Mouse (Mus musculus) megakaryocyte progenitor cell, adult 5-6 weeks (primary cell): ENCODE measurements around the gene D630045J12Rik. TPM values are rescaled to one million over a fixed set of nuclear protein-coding genes. Genes with fewer than 3 reads are reported as not detected.
A peak's percentile ranks its signal among the peaks of the same experiment; 100 is the strongest.

Experiments used
- ATAC-seq: replicated peaks from 2 replicates; pipeline ENCODE4 v1.8.0; 2016; ENCODE audit warnings: mild to moderate bottlenecking, moderate TSS enrichment, inconsistent platforms; ENCODE audit not compliant: poor library complexity
- total RNA-seq, 2 experiments: library from RNA; stranded (forward) in 1 of 2; stranded (reverse) in 1 of 2; fragments of 157-497, 149-512 nt in 1 of 2; fragments of 200-1000 nt in 1 of 2; gene quantifications; 2 replicates each; pipeline versions ENCODE4 v1.2.3 to v1.2.4; 2015 to 2017

Gene D630045J12Rik
- total RNA-seq, 2 experiments from 2014 or later = 0.54 to 2.3 TPM

DNA sequence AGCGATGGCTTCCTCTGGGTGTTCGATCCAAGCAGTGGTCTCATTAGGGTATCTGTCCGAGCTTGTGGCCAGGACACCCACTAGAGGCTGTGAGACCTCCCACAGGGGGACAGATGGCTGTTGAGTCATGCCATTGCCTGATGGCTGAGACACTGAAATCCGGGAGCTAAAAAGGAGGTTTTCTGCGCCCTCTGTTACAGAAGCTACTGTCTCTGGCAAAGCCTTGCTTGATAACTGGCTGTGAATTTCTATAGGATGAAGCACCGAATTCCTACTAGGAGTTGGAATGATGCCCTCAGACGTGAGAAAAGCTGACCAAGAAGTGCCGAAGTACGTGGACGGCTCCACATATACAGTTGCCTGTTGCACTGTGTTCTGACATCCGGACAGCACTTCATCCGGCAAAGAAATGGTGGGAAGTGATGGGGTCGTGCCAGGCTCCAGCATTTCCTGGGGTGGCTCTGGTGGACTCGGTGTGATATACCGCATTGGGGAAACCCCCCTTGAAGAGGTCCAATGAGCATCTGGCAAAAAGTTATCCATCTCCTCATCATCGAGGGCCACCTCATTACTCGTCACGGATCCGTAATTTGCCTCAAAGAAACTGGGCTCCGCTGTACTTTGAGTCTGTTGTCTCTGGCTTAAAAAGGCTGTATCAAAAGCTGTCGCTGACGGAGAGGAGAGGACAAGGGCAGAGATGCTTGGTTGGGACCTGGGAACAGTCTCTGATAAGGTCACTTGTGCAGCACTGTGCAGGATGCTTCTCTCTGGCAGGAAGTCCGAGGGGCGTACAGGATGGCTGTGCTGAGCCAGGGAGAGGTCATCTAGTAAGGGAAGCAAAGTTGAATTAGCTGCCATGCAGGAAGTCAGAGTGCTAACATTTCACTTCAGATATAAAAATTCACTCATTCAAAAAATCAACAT, 57.3 kb downstream of the D630045J12Rik start:
- no peak for ATAC-seq

DNA sequence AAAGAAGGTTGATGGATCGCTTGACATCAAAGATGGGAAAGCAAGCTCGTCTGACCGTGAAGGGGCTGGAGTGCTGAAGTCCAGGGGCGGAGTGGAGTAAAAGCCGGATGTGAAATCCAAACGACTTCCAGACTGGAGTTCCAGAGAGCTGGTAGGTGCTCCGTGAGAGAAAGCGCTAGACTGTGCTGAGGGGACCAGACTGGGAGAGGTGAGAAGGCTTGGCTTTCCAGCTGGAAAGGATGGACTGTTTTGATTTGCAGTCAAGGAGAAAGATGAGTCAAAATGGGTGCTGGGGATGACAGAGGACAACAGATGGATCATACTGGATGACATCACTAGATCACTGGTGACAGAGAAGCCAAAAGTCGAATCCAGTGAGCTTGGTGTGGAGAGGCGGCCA, 58.5 kb downstream of the D630045J12Rik start:
- ATAC-seq = no peak

DNA sequence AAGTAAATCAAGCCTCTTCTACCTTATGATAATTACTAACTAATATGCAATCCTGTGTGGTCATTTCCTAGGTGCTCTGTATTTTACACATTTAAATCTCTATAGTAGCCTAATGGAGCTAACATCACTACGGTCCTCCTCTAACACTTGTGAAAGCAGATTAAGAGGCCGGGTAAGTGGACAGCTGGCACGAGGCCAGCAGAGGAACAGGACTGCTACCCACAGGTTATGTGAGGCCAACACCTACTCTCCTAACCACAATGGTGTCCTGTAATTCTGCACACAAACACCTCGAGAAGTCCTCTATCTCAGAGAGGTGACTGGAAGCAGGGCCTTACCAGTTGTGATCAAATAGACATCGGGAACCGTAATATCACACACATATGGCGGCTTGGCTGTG, 59.8 kb downstream of the D630045J12Rik start:
- no peak for ATAC-seq

DNA sequence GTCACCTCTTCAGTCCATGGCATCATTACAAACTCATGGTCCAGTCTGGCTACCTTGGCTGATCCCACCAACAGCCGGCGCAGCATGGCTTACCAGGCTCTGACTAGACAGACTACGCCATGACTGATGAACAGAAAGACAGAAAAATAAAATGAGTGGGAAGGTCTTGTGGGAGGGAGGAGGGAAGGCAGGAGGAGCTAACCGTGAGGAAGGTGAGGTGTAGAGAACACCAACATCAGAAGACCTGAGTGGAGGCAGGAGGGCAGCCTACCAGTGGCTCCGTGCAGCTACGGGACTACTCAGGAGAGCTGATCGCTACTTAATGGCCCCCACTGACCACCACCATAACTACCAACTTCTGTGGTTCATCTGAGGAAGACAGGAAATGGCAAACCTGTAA, 60.9 kb downstream of the D630045J12Rik start:
- ATAC-seq = no peak

DNA sequence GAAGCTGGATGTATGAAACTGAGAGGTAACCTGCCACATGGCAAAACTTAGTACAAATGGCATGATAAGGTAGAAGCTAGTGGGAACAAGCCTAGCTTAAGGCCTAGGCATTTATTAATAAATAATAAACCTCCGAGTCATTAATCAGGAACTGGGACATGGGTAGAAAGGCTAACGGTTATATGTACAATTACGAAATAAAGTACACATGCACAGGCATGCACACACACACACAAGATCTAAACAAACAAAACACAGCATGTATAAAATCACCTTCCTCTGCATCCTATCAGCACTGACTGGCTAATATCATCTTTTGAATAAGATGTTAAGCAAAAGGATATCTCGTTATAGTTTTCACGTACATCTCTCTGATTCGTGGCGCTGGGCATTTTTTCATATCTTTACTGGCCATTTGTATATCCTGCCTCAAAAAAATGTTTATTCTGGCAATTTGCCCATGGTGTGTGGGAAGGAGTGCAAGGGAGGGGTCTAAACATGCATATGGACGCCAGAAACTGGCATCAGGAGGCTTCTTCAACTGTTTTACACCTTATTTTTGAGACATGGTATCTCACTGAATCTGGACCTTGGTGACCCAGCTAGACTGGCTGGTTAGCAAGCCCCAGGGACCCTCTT, 67.4 kb downstream of the D630045J12Rik start:
- no peak for ATAC-seq

DNA sequence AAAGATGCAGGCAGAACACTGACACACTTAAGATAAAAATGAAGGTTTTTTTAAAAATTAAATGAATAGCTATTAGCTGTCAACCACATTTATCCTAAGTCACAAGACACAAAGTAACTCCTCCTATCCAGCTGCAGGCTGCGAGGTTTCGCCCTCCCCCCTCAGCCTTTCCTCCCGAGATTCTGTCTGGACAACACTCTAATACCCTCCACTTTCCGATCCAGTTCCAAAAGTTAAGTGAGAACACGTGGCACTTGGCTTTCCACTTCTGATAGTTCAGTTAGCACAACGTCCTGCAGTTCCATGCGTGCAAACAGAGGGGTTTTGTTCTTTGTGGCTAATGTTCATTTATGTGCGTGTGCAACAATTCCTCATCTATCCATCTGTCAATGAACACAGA, 69.0 kb downstream of the D630045J12Rik start:
- no peak for ATAC-seq

DNA sequence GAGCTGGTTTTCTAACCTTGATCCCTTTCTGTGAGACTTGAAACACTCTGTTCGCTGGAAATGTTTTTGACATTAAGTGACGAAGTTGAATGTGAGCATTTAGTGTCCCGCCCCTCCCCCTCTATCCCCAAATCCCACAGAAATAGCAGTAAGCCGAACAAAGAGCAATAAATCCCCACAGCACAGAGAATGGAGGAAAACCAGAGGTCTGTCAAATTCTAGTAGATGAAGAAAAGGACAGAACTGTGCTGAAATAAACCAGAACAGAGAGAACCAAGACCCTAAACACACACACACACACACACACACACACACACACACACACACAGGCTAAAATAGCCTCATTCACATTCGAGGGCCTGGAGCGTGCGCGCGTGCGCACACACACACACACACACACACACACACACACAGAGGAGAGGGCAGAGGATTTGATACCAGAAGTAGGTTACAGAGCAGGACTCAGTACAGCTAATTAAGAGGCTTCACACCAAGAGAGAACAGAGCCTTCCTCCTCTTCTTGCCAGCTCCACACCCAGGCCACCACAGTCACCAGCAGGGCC, 72.0 kb downstream of the D630045J12Rik start:
- ATAC-seq = no peak

DNA sequence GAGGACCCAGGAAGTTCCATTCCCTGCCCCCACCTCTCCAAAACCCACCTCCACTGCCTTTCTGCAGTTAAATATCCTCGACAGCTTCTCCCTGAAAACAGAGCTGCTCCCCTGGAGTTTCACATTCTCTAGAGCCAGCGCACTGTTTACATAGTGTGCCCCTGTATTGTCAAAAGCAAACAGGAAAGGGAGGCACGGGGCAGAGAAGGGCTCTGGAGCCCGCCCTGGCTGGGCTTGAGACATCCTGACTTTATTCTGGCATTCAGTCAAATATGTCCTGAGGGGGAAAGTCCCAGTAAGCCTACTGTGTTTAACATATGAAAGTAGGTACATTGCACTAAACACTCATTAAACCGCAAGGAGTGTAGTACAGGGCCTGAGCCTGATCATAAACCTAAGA, 73.1 kb downstream of the D630045J12Rik start:
- no peak for ATAC-seq

DNA sequence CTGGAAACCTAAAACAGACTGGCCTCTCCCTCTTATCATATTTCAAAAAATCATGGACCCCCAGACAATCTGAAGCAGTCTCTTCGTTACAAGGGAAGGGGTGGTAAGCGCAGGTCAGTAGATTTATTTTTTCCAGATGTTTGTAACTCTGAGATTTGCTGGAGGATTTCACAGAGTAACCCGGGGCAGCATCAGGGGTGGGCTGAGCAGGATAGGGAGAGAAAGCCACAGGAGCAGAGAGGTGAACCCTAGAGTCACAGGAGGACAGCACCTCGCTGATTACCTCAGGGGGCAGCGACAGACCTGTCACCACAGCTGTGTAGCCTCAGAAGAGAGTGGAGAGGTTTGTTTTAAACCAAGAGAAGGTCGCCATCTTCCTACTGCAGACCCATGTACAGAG, 88.4 kb downstream of the D630045J12Rik start:
- no peak for ATAC-seq

DNA sequence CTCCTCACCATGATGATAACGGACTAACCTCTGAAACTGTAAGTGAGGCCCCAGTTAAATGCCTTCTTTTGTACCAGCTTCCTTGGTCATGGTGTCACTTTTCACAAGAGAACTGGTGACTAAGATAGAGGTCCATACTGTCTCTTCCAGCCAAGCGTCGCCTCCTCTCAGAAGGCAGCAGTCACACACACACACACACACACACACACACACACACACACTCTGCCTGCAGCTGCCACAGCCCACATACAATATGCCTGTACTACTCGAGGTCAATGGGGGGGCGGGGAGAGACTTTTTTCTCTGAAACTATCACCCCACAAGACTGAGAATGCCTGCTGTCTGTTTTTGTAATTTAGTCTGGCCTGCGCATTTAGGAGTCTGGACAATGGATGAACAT, 89.1 kb downstream of the D630045J12Rik start:
- no peak for ATAC-seq

DNA sequence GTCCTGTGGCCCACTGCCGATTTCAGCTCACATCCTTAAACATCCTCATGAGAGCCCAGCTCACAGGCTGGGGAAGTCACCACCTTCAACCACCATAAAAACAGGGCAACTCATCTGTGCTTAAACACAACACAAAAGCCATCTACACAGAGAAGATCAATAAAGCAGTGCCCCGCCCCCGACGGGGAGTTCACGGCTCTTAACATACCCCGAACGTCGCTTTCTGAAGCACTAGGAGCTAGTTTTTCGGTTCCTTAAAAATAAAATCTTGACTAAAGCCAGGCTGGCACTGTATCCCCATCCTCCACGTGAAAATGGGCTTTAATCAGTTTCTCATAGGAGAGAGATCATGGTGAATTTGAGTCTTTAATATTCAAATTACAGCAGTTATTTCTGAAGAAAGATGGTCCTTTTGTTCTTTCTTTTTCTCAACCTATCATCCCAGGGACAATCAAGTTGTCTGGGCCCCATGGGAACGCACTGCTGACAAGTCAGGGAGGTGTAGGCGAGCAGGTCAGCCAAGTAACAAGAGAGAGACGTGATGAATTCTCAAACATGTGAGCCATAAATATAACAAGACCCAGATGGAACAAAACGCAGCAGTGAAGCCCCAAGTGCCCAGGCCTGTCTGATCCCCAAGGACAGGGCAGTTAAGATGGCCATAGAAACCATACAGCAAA, 90.8 kb downstream of the D630045J12Rik start:
- ATAC-seq = no peak

DNA sequence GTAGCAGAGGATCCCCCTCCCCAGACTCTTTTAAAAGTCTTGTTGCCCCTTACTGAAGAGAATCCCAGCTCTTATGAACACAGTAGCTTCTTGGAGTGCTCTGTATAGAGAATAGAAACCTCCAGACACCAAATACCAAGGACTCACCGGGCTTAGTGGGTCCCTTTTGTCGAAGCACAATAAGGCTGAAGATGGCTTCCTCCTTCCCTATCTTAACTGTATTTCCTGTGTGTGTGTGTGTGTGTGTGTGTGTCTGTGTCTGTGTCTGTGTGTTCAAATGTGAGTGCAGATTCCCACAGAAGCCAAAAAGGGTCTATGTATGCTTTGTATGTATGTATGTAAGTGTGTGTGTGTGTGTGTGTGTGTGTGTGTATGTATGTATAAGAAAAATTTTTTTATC, 93.3 kb downstream of the D630045J12Rik start:
- ATAC-seq = no peak

DNA sequence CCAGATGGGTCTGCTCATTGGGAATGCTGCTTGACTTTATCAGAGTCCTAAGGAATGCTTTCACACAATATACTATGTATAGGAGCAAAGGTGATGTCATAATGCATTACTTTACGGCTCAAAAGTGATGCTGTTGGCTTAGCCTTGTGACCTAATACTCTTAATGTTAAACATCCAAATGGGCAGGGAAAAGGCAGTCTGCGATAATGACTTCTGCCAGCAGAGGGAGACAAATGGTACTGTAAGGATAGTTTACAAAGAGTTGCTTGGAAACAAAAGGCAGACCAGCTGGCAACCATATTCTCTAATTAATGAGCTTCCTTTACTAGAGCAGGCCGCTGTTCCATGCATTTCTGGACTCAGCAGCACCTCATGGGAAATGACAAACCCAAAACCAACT, 93.7 kb downstream of the D630045J12Rik start:
- peak; percentile 96 for ATAC-seq

DNA sequence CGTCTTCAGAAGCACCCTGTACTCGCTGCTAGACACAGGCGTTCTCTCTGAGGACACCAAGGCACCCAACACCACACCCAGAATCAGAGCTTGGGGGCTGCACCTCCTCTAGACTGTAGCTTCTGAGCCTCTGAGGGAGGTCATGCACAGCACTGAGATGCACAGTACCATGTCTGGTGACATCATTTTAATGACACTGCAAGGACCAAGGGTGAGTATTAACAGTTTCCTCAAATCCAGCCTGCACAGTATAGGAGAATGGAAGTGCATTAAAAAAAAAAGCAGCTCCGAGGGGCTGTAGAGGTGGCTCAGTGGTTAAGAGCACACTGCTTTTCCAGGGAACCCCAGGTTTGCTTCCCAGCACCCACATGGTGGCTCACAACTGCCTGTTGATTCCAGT, 94.2 kb downstream of the D630045J12Rik start:
- ATAC-seq = no peak

DNA sequence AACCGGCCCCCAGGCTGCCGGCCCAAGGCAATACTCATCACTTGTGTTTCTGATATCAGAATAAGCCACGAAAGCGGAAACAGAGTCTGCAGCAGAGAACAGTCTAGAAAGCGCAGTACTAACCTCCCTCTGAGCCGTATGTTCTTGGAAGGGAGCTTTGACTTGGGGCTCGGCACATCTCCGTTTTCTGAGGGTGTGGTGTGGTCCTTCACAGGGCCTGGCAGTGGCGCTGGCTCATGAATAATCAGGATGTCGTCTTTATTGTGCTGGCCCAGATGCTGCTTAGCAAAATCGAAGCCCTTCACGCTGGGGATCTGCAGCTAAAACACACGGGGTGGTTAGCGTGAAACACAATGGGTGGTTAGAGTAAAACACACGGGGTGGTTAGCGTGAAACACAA, 95.9 kb downstream of the D630045J12Rik start:
- ATAC-seq = no peak

DNA sequence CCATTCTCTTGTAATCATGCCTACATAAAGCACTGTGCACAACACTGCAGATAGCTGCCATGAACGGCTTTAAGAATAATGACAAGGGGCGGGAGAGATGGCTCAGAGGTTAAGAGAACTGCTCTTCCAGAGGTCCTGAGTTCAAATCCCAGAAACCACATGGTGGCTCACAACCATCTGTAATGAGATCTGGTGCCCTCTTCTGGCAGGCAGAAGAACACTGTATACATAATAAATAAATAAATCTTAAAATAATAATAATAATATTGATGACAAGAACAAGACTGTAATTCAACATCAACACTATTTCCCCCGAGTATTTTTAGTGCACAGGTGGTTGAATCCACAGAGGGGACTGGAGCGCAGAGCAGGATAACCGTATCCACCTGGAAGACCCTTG, 97.6 kb downstream of the D630045J12Rik start:
- no peak for ATAC-seq

DNA sequence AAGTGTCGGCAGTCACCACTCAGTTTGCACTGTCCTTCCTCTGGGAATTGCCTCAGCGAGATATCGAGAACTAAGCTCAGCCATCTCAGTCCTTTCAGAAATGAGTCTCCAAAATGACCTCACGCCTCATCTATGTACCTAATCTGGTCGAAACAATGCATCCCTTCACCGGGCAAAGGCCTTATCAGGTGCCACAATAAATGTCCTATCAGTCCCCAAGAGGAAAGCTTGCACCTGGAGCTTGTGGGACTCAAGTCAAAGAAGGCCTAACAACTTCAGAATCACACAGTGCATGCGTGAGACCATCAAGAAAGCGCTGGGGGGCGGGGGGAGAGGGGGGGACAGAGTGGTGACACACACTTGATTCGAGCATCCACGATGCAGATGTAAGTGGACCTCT, 101.5 kb downstream of the D630045J12Rik start:
- peak; percentile 37; the same call in 1 of the 2 replicates for ATAC-seq

DNA sequence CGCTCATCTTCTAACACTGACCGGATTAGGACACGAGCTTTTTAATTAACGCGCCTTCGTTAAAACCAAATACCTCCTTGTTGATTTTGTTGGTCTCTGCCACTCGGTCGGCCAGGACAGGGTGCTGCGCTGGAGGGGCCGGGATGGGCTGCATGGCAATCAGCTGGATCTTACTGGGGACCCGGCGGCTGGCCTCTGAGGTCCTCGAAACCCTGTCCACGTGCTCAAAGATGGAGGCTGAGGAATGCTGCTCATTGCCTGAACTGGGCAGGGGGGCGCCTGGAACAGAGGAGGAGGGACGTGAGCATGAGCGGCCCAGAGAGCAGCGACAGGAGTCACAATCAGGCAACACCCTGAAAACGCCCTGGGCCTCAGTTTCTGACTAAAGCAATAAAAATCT, 104.3 kb downstream of the D630045J12Rik start:
- ATAC-seq = no peak

DNA sequence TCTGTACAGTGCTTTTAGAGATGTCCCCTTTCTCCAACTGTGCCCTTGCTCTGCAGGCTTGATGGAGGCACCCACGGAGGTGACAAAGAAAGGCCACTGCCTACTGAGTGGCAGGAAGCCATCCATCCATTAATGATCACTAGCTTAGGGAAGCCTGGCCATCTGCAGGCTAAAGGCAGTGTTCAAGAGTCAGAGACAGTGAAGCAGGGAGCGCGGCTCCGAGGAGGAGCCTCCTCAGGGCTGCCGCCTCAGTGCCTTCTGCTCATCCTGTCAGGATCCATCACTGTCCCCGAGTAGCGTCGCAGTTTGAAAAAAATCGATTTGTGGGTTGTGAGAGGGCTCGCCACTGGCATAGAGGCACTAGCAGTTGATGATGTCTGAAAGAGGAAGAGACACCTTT, 105.2 kb downstream of the D630045J12Rik start:
- no peak for ATAC-seq

DNA sequence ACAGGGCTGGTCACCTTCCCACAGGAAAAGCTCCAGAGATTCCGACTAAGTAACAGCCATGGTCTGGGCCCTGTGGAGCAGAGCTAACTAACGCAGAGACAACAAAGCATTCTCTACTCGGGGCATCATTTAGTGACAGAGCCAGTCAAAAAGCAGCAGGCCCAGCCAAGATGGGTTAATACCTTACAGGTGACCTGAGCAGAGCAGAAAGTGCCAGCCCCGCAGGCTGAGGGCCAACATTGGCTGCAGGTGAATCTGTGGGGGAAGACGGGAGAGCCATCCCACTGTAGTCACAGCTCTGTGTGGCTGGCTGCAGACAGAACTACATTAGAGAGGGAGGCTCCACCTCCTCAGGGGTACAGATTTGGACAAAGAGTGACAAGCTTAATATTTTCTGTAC, 106.5 kb downstream of the D630045J12Rik start:
- no peak for ATAC-seq

DNA sequence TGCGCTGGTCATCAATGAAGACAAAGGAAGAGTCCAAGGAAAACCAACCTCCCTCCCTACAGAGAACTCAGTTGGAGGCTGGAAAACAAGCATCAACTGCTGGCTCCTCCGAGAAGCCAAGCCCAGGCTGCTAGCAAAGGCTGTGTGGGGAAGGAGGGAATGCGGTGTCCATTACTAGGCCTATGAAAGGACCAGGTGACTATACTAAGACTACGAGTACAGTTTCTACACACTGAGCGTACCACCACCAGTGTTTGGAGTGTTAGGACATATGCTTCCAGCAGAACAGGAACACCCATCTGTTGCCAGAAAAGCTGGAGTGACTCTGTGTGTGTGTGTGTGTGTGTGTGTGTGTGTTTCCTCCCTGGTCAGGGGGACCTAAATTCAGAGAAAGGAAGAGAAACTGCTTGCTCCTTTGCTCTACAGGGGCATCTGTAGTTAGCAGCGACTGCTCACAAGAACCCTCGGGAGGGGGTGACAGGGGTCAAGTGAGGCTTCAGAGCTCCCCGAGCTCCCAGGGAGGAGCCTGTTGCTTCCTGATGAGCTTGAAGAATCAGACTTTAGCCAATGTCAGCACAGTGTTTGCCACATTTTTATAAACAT, 108.2 kb downstream of the D630045J12Rik start:
- peak; percentile 54 for ATAC-seq
